Mouse (Mus musculus): ENCODE data around the gene Tgfb3. TPM values are rescaled to one million over a fixed set of nuclear protein-coding genes. Genes with fewer than 3 reads are reported as not detected.

Gene Tgfb3
- polyA plus RNA-seq, 1 experiment, result not detected

- Histone ChIP-seq H3K27ac (ENCODE audit: insufficient read depth, low read depth, low read length) (no peak overlapping the region), H3K4me3 (ENCODE audit: insufficient read depth, low read depth, low read length) (no peak overlapping the region), H3K4me1 (ENCODE audit: control insufficient read depth, insufficient read depth, low read length) (peaks cover 41% of the 10 kb centered on the region)
- 80% methylated on average over 7 of the region's 7 CpGs for WGBS
- TF ChIP-seq CTCF (IDR thresholded peaks at IDR 0.05; ENCODE audit: insufficient read depth, low read depth, low read length), result no peak
- TF ChIP-seq POLR2A (IDR thresholded peaks at IDR 0.05; ENCODE audit: insufficient read depth, low read depth, low read length), result no peak
Observed at GRCm38 (mm10) chr12:86088042-86088441, 9.2 kb upstream of the Tgfb3 start.

- Histone ChIP-seq H3K4me1 (ENCODE audit: control insufficient read depth, insufficient read depth, low read length) (peaks cover 38% of the 10 kb centered on the region), H3K27ac (ENCODE audit: insufficient read depth, low read depth, low read length) (peak overlapping the region; percentile 68), H3K4me3 (ENCODE audit: insufficient read depth, low read depth, low read length) (no peak overlapping the region)
- no peak for TF ChIP-seq POLR2A (IDR thresholded peaks at IDR 0.05; ENCODE audit: insufficient read depth, low read depth, low read length)
- TF ChIP-seq CTCF (IDR thresholded peaks at IDR 0.05; ENCODE audit: insufficient read depth, low read depth, low read length), result no peak
- WGBS, result 18% methylated on average over 8 of the region's 8 CpGs
Observed at GRCm38 (mm10) chr12:86086550-86086949, 7.7 kb upstream of the Tgfb3 start.

GRCm38 (mm10) chr12:86085873-86086272 is 7.0 kb upstream of the Tgfb3 start:
- H3K27ac ChIP-seq (ENCODE audit: insufficient read depth, low read depth, low read length), result peak overlapping the region; percentile 68
- WGBS, result 39% methylated on average over 7 of the region's 7 CpGs
- H3K4me1 ChIP-seq (ENCODE audit: control insufficient read depth, insufficient read depth, low read length), result peaks cover 32% of the 10 kb centered on the region

GRCm38 (mm10) chr12:86082481-86083012 is 3.7 kb upstream of the Tgfb3 start, which contains the start of gene Ift43:
Gene Ift43 (plus strand): TSS chr12:86082541.
- no peak within 1 kb of the TSS for H3K27ac ChIP-seq (ENCODE audit: insufficient read depth, low read depth, low read length)
- WGBS, result under 1% methylated on average over 35 of the region's 35 CpGs
- H3K4me1 ChIP-seq (ENCODE audit: control insufficient read depth, insufficient read depth, low read length), result peaks cover 27% of the 10 kb centered on the region
- H3K4me3 ChIP-seq (ENCODE audit: insufficient read depth, low read depth, low read length), result peak within 1 kb of the TSS; percentile 90
- peak; percentile 38; the same call in 1 of the 2 replicates for TF ChIP-seq POLR2A (IDR thresholded peaks at IDR 0.05; ENCODE audit: insufficient read depth, low read depth, low read length)
- no peak for TF ChIP-seq CTCF (IDR thresholded peaks at IDR 0.05; ENCODE audit: insufficient read depth, low read depth, low read length)

More at GRCm38 (mm10) chr12:86085873-86086272, 7.0 kb upstream of the Tgfb3 start:
- TF ChIP-seq CTCF (IDR thresholded peaks at IDR 0.05; ENCODE audit: insufficient read depth, low read depth, low read length) (no peak), POLR2A (IDR thresholded peaks at IDR 0.05; ENCODE audit: insufficient read depth, low read depth, low read length) (no peak)
- H3K4me3 ChIP-seq (ENCODE audit: insufficient read depth, low read depth, low read length), result no peak overlapping the region

GRCm38 (mm10) chr12:86079202-86079667 is 394 bp upstream of the Tgfb3 start:
- peaks cover 21% of the 10 kb centered on the region for H3K4me1 ChIP-seq (ENCODE audit: control insufficient read depth, insufficient read depth, low read length)
- WGBS, result 1% methylated on average over 31 of the region's 31 CpGs
- peak overlapping the region; percentile 80 for H3K4me3 ChIP-seq (ENCODE audit: insufficient read depth, low read depth, low read length)
- H3K27ac ChIP-seq (ENCODE audit: insufficient read depth, low read depth, low read length), result peak overlapping the region; percentile 74
- TF ChIP-seq POLR2A (IDR thresholded peaks at IDR 0.05; ENCODE audit: insufficient read depth, low read depth, low read length) (no peak), CTCF (IDR thresholded peaks at IDR 0.05; ENCODE audit: insufficient read depth, low read depth, low read length) (peak; percentile 92)

- Histone ChIP-seq H3K27ac (ENCODE audit: insufficient read depth, low read depth, low read length) (peak overlapping the region; percentile 87), H3K4me1 (ENCODE audit: control insufficient read depth, insufficient read depth, low read length) (peaks cover 23% of the 10 kb centered on the region), H3K4me3 (ENCODE audit: insufficient read depth, low read depth, low read length) (peak overlapping the region; percentile 80)
- TF ChIP-seq POLR2A (IDR thresholded peaks at IDR 0.05; ENCODE audit: insufficient read depth, low read depth, low read length), result no peak
- no peak for TF ChIP-seq CTCF (IDR thresholded peaks at IDR 0.05; ENCODE audit: insufficient read depth, low read depth, low read length)
- WGBS, result 14% methylated on average over 9 of the region's 9 CpGs
Observed at GRCm38 (mm10) chr12:86078176-86078552, 677 bp downstream of the Tgfb3 start.

- Histone ChIP-seq H3K4me1 (ENCODE audit: control insufficient read depth, insufficient read depth, low read length) (peaks cover 23% of the 10 kb centered on the region), H3K4me3 (ENCODE audit: insufficient read depth, low read depth, low read length) (peak overlapping the region; percentile 80), H3K27ac (ENCODE audit: insufficient read depth, low read depth, low read length) (peak overlapping the region; percentile 87)
- 25% methylated on average over 11 of the region's 11 CpGs for WGBS
- no peak for TF ChIP-seq CTCF (IDR thresholded peaks at IDR 0.05; ENCODE audit: insufficient read depth, low read depth, low read length)
- no peak for TF ChIP-seq POLR2A (IDR thresholded peaks at IDR 0.05; ENCODE audit: insufficient read depth, low read depth, low read length)
Observed at GRCm38 (mm10) chr12:86077736-86078135, 1.1 kb downstream of the Tgfb3 start.

- TF ChIP-seq POLR2A (IDR thresholded peaks at IDR 0.05; ENCODE audit: insufficient read depth, low read depth, low read length) (no peak), CTCF (IDR thresholded peaks at IDR 0.05; ENCODE audit: insufficient read depth, low read depth, low read length) (no peak)
- Histone ChIP-seq H3K4me1 (ENCODE audit: control insufficient read depth, insufficient read depth, low read length) (peaks cover 24% of the 10 kb centered on the region), H3K27ac (ENCODE audit: insufficient read depth, low read depth, low read length) (peak overlapping the region; percentile 87), H3K4me3 (ENCODE audit: insufficient read depth, low read depth, low read length) (peak overlapping the region; percentile 80)
- 18% methylated on average over 8 of the region's 8 CpGs for WGBS
Observed at GRCm38 (mm10) chr12:86077322-86077721, 1.5 kb downstream of the Tgfb3 start.

GRCm38 (mm10) chr12:86076321-86076901 is 2.4 kb downstream of the Tgfb3 start:
- Histone ChIP-seq H3K4me1 (ENCODE audit: control insufficient read depth, insufficient read depth, low read length) (peaks cover 27% of the 10 kb centered on the region), H3K4me3 (ENCODE audit: insufficient read depth, low read depth, low read length) (peak overlapping the region; percentile 80), H3K27ac (ENCODE audit: insufficient read depth, low read depth, low read length) (peak overlapping the region; percentile 87)
- 5% methylated on average over 13 of the region's 13 CpGs for WGBS
- TF ChIP-seq CTCF (IDR thresholded peaks at IDR 0.05; ENCODE audit: insufficient read depth, low read depth, low read length), result peak; percentile 45; the same call in 1 of the 2 replicates
- no peak for TF ChIP-seq POLR2A (IDR thresholded peaks at IDR 0.05; ENCODE audit: insufficient read depth, low read depth, low read length)
